Mouse (Mus musculus) erythroblast, adult 5-6 weeks (primary cell): Measurements from ENCODE around the gene Kcnj6. TPM values are rescaled to one million over a fixed set of nuclear protein-coding genes. Genes with fewer than 3 reads are reported as not detected.
"Not testable (repeated sequence)": the region's sequence is repeated elsewhere in the genome, so short reads cannot be mapped to it uniquely, and the experiment has no call there.

ENCODE experiments used
- ATAC-seq: replicated peaks from 2 replicates; pipeline ENCODE4 v1.8.0; 2016; ENCODE audit warnings: moderate number of reproducible peaks, mild to moderate bottlenecking, moderate TSS enrichment, inconsistent platforms; ENCODE audit not compliant: poor library complexity, low FRiP score, severe bottlenecking
- total RNA-seq, 2 experiments: library from RNA; stranded (forward) in 1 of 2; stranded (reverse) in 1 of 2; fragments of 150-400 nt in 1 of 2; fragments of 200-764, 138-1000 nt in 1 of 2; gene quantifications; 2 replicates each; pipeline versions ENCODE4 v1.2.3 to v1.2.4; 2015 to 2017; ENCODE audit warnings: low replicate concordance in 2 of 2

Gene Kcnj6
- total RNA-seq, 2 experiments from 2014 or later = not detected

DNA sequence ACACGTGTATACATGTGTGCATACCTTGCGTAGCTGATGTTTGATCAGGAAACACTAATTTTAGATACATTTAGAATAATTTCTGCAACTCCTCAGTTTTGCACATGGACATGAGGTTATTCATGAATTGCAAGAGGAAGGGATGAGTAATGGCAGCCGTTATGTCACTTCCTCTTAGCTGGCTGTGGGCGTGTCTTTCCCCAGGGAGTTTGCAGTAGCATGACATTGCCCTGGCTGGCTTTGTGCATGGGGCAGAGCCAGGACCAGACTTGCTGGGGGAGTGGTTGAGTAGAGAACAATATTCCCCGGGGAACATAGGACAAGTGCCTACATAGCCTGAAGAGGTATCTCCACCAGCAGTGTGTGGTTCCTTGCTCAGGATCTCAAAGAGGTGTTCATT is 134.0 kb downstream of the Kcnj6 start:
- ATAC-seq = no peak

GRCm38 (mm10) chr16:94855990-94856389 is 141.5 kb downstream of the Kcnj6 start:
- no peak for ATAC-seq

- no peak for ATAC-seq
Measured at GRCm38 (mm10) chr16:94852407-94853160, 144.9 kb downstream of the Kcnj6 start.

- ATAC-seq = no peak
Measured at GRCm38 (mm10) chr16:94850393-94850792, 147.1 kb downstream of the Kcnj6 start.

DNA sequence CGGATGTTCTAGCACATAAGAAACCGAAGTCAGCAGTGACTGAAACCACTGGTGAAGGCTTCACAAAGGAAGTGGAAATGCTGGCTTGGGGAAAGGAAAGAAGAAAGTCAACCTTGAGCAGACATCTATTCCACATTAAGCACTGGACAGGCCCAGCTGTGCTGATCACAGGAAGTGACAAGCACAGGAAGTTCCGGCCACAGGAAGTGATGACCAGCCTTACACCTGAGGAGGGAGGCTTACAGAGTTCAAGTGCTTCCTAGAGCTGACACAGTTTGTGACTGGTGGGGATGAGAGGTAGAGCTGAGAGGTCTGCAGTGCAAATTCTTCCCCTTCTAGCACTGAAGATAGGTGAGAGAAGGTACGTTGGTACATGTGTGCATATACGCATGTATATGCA is 151.5 kb downstream of the Kcnj6 start:
- ATAC-seq = no peak

- ATAC-seq = no peak
Measured at GRCm38 (mm10) chr16:94844769-94845168, 152.7 kb downstream of the Kcnj6 start.

DNA sequence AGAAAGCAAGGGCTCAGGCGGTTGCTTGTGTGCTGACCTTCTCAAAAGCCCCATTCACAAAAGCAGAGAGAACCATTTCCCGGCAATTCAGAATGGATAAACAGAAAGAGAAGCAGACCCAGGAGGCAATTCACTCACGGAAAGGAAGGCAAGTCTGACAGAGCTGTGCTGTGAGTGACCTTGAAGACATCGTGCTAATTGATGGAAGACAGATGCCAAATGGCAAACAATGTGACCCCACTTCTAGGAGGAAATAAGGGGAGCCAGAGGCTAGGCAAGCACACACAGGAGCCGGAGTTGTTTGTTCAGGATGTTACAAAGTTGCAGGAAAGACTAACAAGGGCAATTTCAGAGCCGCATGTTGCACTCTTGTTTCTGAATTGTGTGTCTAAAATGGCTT is 158.1 kb downstream of the Kcnj6 start:
- ATAC-seq = no peak

- no peak for ATAC-seq
Measured at GRCm38 (mm10) chr16:94837881-94838280, 159.6 kb downstream of the Kcnj6 start.

GRCm38 (mm10) chr16:94834502-94834901 is 163.0 kb downstream of the Kcnj6 start:
- no peak for ATAC-seq

DNA sequence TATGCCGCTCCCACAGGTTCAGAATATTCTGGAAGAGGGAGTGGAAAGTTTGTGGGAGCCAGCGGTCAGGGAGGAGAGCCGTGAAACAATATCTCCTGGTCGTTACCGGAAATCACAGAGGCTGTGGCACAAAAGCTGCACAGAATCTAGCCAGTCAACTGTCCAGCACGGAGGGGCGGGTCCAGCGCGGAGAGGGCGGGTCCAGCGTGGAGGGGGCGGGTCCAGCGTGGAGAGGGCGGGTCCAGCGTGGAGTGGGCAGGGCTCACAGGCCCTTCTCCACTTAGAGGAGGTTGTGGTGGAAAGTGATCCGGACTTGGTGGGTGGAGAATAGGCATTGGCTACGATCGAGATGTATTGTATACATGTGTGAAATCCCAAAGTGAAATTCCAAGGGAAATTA is 169.3 kb downstream of the Kcnj6 start:
- ATAC-seq = no peak

DNA sequence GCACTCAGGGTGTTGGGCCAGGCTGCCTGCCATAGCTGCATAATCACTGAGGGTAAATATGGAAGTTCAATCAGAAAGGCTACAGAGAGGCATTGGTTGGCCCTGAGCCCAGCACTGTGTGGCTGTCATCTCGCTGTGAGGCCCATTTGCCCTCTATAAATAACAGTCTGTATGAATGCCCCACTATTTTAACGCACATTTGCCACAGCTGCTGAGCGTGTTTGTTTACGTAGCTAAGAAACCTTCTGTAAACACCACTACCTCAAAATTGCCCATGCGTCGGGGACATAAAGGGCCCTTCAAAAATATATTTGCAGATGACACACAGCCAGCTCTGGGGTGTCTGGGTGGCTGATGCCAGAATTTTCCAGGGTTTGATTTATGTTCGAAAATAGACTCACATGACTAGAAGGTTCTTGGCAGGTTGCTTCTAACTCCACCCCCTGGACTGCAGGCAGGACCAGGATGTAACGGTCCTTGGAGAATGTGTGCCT is 170.4 kb downstream of the Kcnj6 start:
- no peak for ATAC-seq

DNA sequence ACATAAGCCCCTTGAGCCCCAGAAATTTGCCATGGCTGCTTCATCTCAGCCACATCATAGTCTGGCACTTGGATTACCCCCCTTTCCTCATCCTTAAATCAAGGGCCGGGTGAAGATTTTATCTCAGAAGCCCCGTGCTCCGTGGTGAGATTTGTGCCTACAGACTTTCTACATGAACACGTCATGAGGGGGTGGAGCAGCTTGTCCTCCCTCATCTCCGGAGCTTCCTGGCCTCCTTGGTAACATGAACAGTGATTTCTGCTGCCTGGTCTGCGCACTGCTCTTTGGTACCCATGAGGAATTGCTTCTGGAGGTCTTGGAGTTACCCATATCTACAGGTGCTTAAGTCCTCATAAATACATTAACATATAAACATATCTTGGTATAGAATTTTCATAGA is 172.2 kb downstream of the Kcnj6 start:
- no peak for ATAC-seq

DNA sequence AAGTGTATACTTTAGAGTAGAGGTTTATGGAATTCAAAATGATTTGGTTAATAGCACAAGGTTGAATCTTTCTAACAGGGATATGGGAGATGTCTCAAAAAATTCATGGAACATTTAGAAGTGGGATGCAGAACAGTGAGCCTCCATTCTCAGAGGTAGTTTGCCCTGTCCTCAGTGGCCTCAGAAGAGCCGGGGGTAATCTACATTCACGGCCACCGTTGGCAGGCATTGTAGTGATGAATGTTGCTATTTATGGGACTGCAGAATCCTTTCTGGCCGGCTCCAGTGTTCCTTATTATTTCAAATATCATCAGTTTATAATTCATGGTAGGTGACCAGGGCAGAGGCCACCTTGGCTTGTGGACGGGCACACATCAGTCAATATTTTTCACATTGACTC is 174.9 kb downstream of the Kcnj6 start:
- ATAC-seq = no peak

DNA sequence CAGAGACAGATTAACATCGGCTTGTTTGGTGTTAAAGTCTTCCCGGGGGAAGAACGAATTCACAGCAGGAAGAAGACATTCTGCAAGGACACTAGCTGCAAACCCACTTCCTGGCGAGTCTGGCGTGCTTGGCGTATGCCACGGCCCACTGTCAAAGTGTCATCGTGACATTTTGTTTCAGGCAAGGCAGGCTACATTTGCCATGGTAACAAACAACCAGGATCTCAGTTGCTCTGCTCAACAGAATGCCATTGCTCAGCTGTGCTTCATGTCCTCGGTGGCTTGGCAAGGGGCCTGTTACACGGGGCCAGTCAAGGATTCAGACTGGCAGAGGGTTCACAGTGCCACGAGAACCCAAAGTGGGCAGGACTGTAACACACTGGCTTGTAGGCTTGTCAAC is 175.9 kb downstream of the Kcnj6 start:
- no peak for ATAC-seq

DNA sequence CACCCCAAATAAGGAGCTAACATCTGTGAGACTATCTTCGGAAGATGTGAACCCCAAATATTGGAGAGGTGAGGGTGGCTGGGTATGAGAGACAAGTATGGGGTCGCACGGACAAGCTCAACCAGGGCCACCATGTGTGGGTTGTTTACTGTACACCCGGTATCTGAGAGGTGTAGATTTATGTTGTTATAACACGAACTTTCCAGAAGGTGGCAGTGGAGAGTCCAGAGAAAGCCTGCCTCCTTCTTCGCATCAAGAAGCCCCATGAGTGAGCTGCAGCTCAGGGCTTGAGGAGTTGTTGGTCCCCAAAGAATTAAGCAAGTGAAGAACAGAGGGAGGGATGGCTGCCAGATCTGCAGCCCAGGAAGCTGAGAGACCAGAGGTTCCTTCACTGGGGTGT is 181.1 kb downstream of the Kcnj6 start:
- no peak; the same call in 1 of the 2 replicates for ATAC-seq

DNA sequence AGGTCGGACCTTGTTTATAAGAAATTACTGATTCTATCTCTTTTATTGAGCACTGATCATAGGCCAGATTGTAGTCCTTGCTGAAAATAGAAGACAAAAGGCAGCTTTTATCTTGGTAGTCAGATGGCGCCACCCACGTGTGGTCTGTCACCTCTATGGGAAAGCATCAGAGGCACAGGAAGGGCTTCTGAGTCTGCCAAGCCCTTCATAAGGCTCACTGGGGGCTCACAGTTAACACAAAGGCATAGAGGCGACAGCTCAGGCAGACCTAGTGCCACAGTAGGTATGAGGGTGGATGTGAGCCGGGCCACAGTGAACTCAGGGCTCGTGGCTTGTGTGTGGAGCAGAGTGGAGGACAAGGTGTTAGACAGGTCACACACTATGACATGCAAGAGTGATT is 181.6 kb downstream of the Kcnj6 start:
- no peak for ATAC-seq

DNA sequence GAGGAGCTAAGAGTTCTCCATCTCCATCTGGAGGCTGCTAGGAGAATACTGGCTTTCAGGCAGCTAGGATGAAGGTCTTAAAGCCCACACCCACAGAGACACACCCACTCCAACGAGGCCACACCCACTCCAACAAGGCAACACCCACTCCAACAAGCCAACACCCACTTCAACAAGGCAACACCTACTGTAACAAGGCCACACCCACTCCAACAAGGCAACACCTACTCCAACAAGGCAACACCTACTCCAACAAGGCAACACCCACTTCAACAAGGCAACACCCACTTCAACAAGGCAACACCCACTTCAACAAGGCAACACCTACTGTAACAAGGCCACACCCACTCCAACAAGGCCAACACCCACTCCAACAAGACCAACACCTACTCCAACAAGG is 188.2 kb downstream of the Kcnj6 start:
- ATAC-seq = not testable (repeated sequence)

GRCm38 (mm10) chr16:94798241-94798640 is 199.3 kb downstream of the Kcnj6 start:
- ATAC-seq = no peak

DNA sequence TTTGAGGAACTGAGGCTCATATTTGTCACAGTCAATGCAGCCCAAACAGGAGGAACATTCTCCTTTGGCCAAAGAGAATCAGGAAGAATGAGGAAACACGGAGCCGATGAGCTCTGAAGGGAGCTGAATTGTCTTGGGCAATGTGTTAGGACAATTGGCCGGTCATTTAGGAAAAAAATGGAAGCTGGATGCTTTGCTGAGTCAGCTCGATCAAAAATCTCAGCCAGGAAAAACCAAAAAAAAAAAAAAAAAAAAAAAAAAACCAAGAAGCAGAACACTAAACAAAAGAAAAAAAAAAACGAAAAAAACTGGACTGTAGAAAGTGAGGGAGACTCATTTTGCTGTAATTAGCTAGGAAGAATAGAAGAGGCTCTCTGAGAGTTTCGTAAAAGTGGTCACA is 200.1 kb downstream of the Kcnj6 start:
- ATAC-seq = no peak

DNA sequence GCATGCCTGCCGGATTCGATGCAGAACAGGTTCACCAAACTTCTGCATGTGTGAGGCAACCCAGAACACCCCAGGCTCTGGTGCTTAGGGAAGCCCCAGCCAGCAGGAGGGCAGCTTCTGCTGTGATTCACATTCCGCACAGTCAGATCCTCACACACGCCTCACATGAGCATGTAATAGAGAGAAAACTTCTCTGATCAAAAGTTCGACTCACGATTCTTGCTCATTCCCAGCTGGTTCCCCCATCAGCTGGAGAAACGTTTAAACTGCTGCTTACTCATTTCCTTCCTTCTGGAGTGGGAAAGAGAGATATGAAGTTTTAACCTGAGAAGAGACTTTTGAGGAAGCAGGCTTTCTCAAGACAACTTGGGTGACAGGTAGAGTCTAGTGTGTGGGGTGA is 204.5 kb downstream of the Kcnj6 start:
- no peak for ATAC-seq

DNA sequence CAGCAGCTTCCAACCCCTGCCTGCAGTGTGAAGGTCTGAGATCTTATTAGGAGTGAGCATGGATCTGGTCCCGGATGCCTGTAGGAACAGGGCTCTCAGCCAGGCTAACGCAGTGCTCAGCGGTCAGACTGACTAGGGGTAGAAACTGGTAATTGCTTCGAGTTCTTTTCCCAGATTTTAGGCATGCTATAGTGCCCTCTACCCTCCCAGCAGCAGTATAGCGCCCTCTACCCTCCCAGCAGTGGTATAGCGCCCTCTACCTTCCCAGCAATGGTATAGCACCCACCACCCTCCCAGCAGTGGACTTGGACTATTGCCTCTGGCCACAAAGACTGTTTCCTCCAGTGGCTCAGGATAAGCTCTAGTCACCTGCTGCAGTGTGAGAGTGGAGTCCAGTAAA is 207.5 kb downstream of the Kcnj6 start:
- no peak for ATAC-seq

DNA sequence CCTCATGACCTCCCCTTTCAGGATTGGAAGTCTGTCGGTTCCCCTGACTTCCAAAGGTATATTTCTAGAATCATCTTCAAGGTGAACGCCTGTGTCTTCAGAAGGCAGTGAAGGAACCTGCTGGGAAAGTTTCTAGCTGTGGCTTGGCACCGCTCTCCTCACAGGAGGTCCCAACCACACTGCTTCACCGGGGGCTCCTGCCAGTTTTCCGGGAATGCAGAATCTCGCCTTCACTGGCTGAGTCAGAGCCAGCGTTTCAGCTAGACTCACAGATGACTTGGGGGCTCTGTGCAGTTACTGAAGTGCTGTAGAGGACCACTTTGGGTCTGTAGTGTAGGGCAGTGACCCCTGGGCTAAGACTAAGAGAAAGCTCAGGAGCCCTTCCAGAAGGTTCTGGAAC is 208.8 kb downstream of the Kcnj6 start:
- ATAC-seq = no peak
